Mouse (Mus musculus): ENCODE measurements around the gene Pde6h. TPM values are rescaled to one million over a fixed set of nuclear protein-coding genes. Genes with fewer than 3 reads are reported as not detected.

The Pde6h gene
- total and polyA plus RNA-seq, 3 experiments: 0.04 to 0.30 TPM; not detected in 1

DNA sequence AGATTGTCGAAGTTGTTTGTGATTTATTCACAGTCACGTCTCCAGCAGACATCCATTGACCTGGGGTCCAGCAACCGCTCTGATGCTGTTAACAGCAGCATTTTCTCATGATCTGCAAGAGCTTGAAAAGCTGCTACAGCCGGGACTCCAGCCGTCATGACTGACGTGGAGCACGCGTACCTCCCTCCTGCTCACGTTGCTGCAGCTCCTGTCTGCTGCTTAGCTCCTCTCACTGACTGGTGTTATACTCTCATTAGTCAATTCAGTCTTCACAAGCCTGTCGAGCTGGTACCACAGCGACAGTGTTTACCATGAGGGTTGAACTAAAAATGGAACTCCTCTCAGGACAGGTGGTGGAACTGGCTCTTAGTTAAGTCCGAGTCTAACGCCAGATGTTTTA lies 62.4 kb downstream of the Pde6h start:
- in situ Hi-C loops (cut with MboI; ENCODE audit: low pct_ligation_motif_present, low pct_unique_long_range_greater_than_20kb, low sequenced_read_pairs): loop anchor here (5.0 to 25.0 kb wide), 3 partner anchors 129 to 549 kb away; partner anchors contain the start of gene Art4
- Histone ChIP-seq H3K4me2 (ENCODE audit: insufficient read depth, low read depth, poor library complexity, severe bottlenecking) (no peak overlapping the region), H3K9me3 (replicated peaks; ENCODE audit: low read length) (no peaks in the 10 kb centered on the region), H3K79me2 (replicated peaks; ENCODE audit: control insufficient read depth, extremely low read depth, insufficient read depth, poor library complexity, severe bottlenecking) (no peaks in the 10 kb centered on the region), H3K27ac (ENCODE audit: insufficient read depth, low read depth) (no peak overlapping the region), H3K4me1 (ENCODE audit: control insufficient read depth in 1 of 2, insufficient read depth in 2 of 2) (peaks cover 4 to 8% of the 10 kb centered on the region in 2 experiments; a peak in 2 of 4 replicates), H3K27me3 (replicated peaks) (no peaks in the 10 kb centered on the region), H3K9ac (ENCODE audit: insufficient read depth, low read depth) (no peak overlapping the region), H3K36me3 (replicated peaks in 1 of 2; ENCODE audit: control insufficient read depth in 1 of 2, insufficient read depth in 1 of 2, low read length in 1 of 2) (no peaks in the 10 kb centered on the region), H3K4me3 (replicated peaks in 1 of 3; ENCODE audit: low read depth in 2 of 3, low read length in 2 of 3, poor library complexity in 1 of 3) (no peak overlapping the region)
- TF ChIP-seq POLR2A (IDR thresholded peaks at IDR 0.05; ENCODE audit: low read depth, low read length): no peak
- TF ChIP-seq JUND (conservative IDR thresholded peaks at IDR 0.05; ENCODE audit: low read depth, low read length): no peak
- TF ChIP-seq PAX5 (IDR thresholded peaks at IDR 0.05; ENCODE audit: low read length): no peak
- TF ChIP-seq ZMIZ1 (IDR thresholded peaks at IDR 0.05; ENCODE audit: low read depth, low read length): no peak
- TF ChIP-seq ZNF384 (IDR thresholded peaks at IDR 0.05; ENCODE audit: low read depth, low read length): no peak
- TF ChIP-seq USF2 (conservative IDR thresholded peaks at IDR 0.05; ENCODE audit: low read depth, low read length): no peak
- TF ChIP-seq JUN (IDR thresholded peaks at IDR 0.05; ENCODE audit: insufficient read depth, low read depth, low read length): no peak
- no peak for TF ChIP-seq ETS1 (conservative IDR thresholded peaks at IDR 0.05; ENCODE audit: low read depth, low read length)
- DNase-seq (ENCODE audit: extremely low read depth): no peak
- dilution Hi-C loops (cut with MboI; ENCODE audit: extremely low pct_ligation_motif_present, extremely low pct_unique_long_range_greater_than_20kb, low sequenced_read_pairs): loop anchor here (25.0 kb wide), 1 partner anchor 124 kb away; the partner anchor contains the start of gene Art4

DNA sequence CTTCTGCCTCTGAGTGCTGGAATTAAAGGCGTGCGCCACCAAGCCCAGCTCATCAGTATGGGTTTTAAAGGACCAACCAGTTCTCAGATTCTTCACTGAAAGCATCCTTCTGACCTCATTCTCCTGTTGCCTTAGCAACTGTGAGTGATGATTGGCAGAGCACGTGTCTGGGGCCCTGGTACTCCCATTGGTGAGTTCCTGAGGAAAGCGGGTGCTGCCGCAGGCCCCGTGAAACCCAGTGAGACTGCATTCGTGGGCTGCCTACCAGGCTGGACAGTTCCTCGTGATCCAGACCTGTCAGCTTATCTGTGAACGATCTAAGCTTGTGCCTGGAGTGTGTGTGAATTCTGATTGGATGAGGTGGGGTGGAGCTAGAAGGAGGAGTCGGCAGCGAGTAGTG lies 63.1 kb downstream of the Pde6h start:
- no peak overlapping the region for H3K4me3 ChIP-seq (replicated peaks in 1 of 3; ENCODE audit: low read depth in 2 of 3, low read length in 2 of 3, poor library complexity in 1 of 3)
- no peaks in the 10 kb centered on the region for H3K36me3 ChIP-seq (replicated peaks in 1 of 2; ENCODE audit: control insufficient read depth in 1 of 2, insufficient read depth in 1 of 2, low read length in 1 of 2)
- dilution Hi-C loops (cut with MboI; ENCODE audit: extremely low pct_ligation_motif_present, extremely low pct_unique_long_range_greater_than_20kb, low sequenced_read_pairs): loop anchor here (25.0 kb wide), 1 partner anchor 124 kb away; the partner anchor contains the start of gene Art4
- H3K9me3 ChIP-seq (replicated peaks; ENCODE audit: low read length): no peaks in the 10 kb centered on the region
- no peak overlapping the region for H3K9ac ChIP-seq (ENCODE audit: insufficient read depth, low read depth)
- no peak overlapping the region for H3K4me2 ChIP-seq (ENCODE audit: insufficient read depth, low read depth, poor library complexity, severe bottlenecking)
- TF ChIP-seq SMC3 (IDR thresholded peaks at IDR 0.05; ENCODE audit: low read depth, low read length) (no peak), POLR2AphosphoS2 (IDR thresholded peaks at IDR 0.05; ENCODE audit: low read depth, low read length) (no peak), CHD1 (IDR thresholded peaks at IDR 0.05; ENCODE audit: low read depth, low read length) (no peak), ELF1 (IDR thresholded peaks at IDR 0.05; ENCODE audit: low read depth, low read length) (no peak), TCF12 (IDR thresholded peaks at IDR 0.05; ENCODE audit: low read depth, low read length) (no peak), BHLHE40 (IDR thresholded peaks at IDR 0.05; ENCODE audit: low read depth, low read length) (no peak), E2F4 (IDR thresholded peaks at IDR 0.05; ENCODE audit: insufficient replicate concordance, low read depth, low read length) (no peak)
- no peaks in the 10 kb centered on the region for H3K27me3 ChIP-seq (replicated peaks)
- DNase-seq (ENCODE audit: extremely low read depth): no peak
- H3K79me2 ChIP-seq (replicated peaks; ENCODE audit: control insufficient read depth, extremely low read depth, insufficient read depth, poor library complexity, severe bottlenecking): no peaks in the 10 kb centered on the region
- in situ Hi-C loops (cut with MboI; ENCODE audit: low pct_ligation_motif_present, low pct_unique_long_range_greater_than_20kb, low sequenced_read_pairs): loop anchor here (5.0 to 25.0 kb wide), 3 partner anchors 129 to 549 kb away; partner anchors contain the start of gene Art4
- peaks cover 4 to 8% of the 10 kb centered on the region in 2 experiments; a peak in 2 of 4 replicates for H3K4me1 ChIP-seq (ENCODE audit: control insufficient read depth in 1 of 2, insufficient read depth in 2 of 2)
- H3K27ac ChIP-seq (ENCODE audit: insufficient read depth, low read depth): no peak overlapping the region
